Mouse (Mus musculus): Measurements from ENCODE around the gene Apex2.
"Not testable (repeated sequence)": the region's sequence is repeated elsewhere in the genome, so short reads cannot be mapped to it uniquely, and the experiment has no call there.

Gene Apex2

DNA sequence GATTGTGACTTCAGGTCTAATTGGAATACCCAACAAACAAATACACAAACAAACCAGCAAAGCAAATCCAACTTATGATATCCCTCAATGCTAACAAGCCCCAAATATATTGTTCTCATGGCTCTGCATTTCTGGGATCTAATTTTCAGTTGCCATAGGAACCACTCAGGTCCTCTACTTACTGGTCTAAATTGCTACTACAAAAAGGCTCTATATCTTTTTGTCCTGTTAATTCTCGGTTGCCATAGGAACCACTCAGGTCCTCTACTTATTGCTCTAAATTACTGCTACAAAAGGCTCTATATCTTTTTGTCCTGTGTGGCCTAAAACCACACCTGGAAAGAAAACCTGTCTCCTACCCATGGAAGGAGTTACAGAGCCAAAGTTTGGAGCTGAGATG lies 75.5 kb downstream of the Apex2 start:
- CTCF ChIA-PET: no interaction called here
- POLR2A ChIA-PET: no interaction called here

DNA sequence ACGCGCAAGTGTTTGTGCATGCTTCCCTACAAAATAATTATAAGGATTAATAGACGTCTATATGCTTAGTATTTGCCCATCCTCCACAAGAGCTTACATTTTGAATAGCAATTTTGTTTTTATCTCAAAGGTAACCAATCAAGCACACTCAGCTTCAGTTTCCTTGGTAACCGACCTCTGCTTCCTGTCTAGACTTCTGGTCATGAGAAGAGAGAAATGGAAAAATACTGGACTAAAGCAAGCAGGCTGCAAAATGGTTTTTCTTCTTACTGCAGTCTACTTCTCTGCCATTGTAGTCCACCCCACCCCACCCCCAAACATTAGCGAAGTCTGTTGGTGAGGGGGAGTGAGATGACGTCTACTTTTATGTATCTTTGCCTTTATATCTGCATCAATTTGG lies 78.4 kb downstream of the Apex2 start:
- POLR2A ChIA-PET: interaction anchor here in 2 of 4 experiments (0.6 to 1.0 kb wide), 2 partner anchors 77 to 178 kb away, joined by 3 to 5 read pairs; no protein-coding TSS in a partner anchor
- CTCF ChIA-PET: interaction anchor here in 2 of 4 experiments (0.6 to 0.7 kb wide), 2 partner anchors 374 to 445 kb away, joined by 3 read pairs; no protein-coding TSS in a partner anchor

DNA sequence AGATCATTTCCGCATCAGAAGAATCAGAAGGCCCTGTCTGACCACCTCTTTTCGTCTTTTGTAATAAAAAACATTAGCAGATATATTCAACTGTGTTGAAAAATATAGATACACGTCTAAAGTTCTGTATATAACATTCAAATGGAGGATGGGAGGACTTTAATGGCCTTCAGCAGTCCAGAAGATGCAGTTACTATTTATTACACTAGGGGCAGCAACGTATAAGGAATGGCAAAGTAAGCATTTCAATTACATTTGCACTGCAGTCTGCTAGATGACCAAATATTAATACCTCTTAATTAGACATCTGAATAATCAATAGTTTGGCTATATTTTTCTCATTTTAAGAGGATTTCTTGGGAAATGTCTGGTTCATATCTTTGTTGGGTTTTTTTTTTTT lies 79.0 kb downstream of the Apex2 start:
- POLR2A ChIA-PET: interaction anchor here in 2 of 4 experiments (0.6 to 1.0 kb wide), 2 partner anchors 78 to 178 kb away, joined by 3 to 5 read pairs; no protein-coding TSS in a partner anchor
- CTCF ChIA-PET: interaction anchor here in 2 of 4 experiments (0.6 to 0.7 kb wide), 4 partner anchors 29 to 1560 kb away, joined by 3 to 6 read pairs (median 4); no protein-coding TSS in a partner anchor

DNA sequence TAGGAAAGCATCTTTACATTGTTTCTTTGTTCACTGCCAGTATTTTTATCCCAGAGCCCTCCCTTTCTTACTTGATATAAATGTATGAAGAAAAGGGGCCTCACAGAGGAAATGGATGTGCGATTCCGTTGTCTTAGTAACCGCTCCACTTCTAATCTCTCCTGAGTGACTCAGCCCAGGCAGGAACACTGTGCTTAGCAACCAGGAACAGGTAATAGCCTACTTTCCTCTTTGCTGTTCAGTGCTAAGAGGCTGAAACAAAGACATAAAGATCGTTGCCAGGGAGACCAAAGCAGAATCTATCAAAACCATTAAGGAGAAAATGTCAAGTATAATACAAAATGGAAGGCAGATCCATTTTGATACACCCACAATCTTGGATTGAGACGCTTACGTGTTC lies 81.0 kb downstream of the Apex2 start:
- CTCF ChIA-PET: no interaction called here
- POLR2A ChIA-PET: no interaction called here

DNA sequence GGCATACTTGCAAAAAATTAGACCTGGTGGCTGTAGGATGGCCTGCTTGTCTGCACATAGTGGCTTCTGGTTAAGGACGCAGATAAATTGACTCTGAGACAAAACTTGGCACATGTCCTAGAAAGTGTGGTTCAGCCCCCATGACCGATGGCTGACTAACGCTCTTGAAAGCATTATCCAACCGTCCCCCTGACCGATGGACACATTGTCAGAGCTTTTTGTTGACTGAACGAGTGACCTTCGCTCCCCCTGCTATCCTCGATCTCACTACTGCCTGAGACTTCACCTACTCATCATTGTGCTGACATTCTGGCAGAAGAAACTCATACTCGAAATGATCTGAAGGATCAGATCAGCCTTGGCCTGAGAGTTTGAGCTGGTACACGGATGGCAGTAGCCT lies 101.9 kb downstream of the Apex2 start:
- CTCF ChIA-PET, POLR2A ChIA-PET: not testable (repeated sequence)

DNA sequence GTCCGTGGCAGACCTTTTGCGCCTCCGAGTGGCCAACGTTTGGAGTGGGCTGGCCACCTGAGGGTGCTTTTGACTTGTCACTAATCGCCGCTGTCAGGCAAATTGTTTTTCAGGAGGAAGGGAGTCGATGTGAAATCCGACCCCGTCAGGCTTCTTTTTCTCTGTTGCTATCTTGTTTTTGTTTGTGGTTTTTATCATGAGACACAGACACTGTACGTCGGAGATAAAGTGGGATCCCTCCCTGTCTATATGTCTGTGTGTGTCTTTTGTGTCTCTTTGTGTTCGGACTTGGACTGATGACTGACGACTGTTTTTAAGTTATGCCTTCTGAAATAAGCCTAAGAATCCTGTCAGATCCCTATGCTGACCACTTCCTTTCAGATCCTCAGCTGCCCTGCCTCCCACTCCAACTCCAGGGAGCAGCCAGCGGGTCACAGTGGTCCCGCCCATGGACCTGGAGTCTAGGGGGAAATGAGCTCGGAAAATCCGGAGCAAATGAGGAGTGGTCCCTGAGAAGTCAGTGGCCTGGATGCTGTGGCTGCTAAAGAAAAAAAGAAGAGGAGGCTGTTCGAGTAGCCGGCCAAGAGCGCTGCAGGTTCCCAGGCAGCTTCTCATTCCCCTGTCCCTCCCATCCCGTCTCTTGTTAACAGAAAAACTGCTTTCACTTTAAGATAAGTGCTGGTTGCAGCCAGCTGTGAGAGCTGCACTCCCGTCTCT lies 103.2 kb downstream of the Apex2 start:
- POLR2A ChIA-PET, CTCF ChIA-PET: not testable (repeated sequence)

DNA sequence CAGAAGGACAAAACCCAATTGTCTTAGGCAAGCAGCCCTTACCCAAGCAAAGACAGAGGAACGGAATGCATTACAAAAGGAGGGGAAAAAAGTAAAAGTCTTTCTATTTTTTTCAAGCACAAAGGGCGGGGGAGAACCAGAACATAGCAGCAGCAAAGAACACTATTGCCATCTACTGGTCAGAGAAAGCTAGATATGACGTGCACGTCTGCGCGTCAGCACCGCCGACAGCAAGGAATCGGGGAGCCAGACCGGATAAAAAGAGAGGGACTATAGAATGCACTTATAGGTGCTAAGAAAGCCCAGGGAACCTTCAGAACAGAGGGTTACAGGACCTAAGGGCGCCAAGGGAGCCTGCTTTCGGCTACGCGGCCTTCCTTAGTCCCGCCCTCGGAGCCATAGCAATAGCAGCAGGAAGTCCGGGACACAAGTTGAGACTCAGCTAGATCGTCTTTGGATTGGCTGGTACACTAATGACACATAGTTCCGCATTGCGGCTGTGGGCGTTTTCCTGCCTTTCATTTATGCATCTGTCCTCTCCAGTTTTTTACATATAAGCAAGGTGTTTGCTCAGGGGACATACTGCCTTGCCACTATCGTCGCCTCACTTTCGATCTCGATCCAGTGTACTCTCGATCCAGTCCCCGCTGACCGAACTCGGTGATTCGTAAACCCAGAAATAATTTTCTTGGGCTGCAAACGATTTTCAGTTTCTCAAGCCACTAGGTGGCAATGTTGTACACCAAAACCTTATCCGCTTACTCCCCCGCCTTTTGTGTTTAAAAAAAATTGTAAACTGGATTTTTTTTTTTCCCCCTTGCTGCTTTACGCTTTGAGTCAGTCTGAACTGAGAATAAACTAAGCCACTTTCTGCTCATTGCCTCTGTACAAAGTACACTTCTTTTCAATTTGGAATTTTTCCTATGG lies 111.6 kb downstream of the Apex2 start:
- CTCF ChIA-PET: interaction anchor here in 2 of 4 experiments (1.3 kb wide), 2 partner anchors 19 kb away, joined by 3 to 5 read pairs; partner anchors contain the start of gene Tmem29 (in 2 of the 2)
- POLR2A ChIA-PET: interaction anchor here in 3 of 4 experiments (1.0 to 1.5 kb wide), 4 partner anchors 19 to 37 kb away, joined by 3 to 6 read pairs (median 4); partner anchors contain the start of gene Tmem29 (in 3 of the 3)

DNA sequence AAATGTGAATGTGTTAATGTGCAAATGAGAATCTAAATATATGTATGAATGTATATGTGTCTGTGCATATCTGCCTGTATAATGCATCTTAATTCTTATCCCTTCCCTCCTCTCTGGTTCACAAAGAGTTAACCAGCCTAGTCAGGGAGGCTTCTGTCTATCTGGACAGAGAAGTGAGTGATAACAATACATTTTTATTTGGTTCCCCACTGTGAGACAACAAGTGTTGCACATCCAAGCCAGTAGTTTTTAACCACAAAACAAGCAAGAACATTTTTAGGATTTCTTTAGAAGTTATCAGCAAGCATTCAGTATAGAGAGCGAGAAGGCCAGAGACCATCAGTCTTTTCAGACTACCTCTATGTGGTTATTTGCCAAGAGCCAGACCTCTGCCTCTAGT lies 118.3 kb downstream of the Apex2 start:
- POLR2A ChIA-PET: no interaction called here
- CTCF ChIA-PET: no interaction called here
